Mouse (Mus musculus) megakaryocyte, embryonic 14.5 days (primary cell): ENCODE results near the gene Olfr68.

ENCODE experiments used
- FLI1 ChIP-seq: IDR thresholded peaks from 2 replicates; pipeline ENCODE4 v1.6.1; 2012; ENCODE audit warnings: low read length, inconsistent platforms, mixed read lengths
- GATA1 ChIP-seq: IDR thresholded peaks from 3 replicates; pipeline ENCODE4 v1.6.1; 2012; ENCODE audit warnings: mixed read lengths, low read length, inconsistent platforms, borderline replicate concordance

DNA sequence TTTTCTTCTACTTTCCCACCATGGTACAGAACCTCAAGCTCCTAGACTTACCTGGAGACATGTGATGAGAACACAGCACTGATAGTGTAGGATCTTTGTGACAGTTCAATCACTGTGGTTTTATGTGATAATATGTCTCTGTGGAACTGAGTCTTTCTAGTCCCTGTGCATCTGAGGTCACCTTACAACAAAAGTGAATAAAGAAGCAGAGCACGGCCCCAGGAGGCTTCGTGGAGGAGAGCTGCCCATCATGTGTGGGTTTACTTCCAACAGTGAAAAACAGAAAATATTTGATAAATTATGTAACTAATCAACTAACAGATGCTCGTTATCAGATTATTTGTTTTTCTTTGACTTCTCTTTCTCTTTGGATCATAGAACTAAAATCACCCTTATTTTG is at the start of gene Olfr68:
- no peak for TF ChIP-seq GATA1
- no peak for TF ChIP-seq FLI1
